8 mouse cellular contexts compared by ENCODE assay signal in genomic region chr16:18348601-18349175, GRCm38 (mm10). TPM values are rescaled to one million over a fixed set of nuclear protein-coding genes. Genes with fewer than 3 reads are reported as not detected.
DNase-seq lines count a peak whose midpoint lies in the region; ATAC-seq lines count a peak whose summit lies in the region.

No protein-coding gene starts in this region.

- peaks cover 24% of the 10 kb centered on the region for H3K27me3 ChIP-seq in kidney, embryonic 14.5 days (ENCODE audit: control insufficient read depth, insufficient read depth, low read length)
- H3K27me3 ChIP-seq in embryonic facial prominence, embryonic 15.5 days, result peaks cover 22% of the 10 kb centered on the region
- no peaks in the 10 kb centered on the region for H3K27me3 ChIP-seq in hindbrain, embryonic 15.5 days
- H3K27me3 ChIP-seq in liver, embryonic 16.5 days (ENCODE audit: control insufficient read depth, insufficient read depth, low read depth, low read length), result peaks cover 55% of the 10 kb centered on the region

- peak overlapping the region; percentile 83 for H3K4me2 ChIP-seq in kidney, embryonic 14.5 days (replicated peaks; ENCODE audit: low read depth, low read length)
- H3K4me2 ChIP-seq in embryonic facial prominence, embryonic 15.5 days (replicated peaks), result peak overlapping the region; percentile 96
- peak overlapping the region; percentile 77 for H3K4me2 ChIP-seq in hindbrain, embryonic 15.5 days
- peak overlapping the region; percentile 56 for H3K4me2 ChIP-seq in liver, embryonic 16.5 days (ENCODE audit: low read depth, low read length)

- no peak for DNase-seq in kidney, adult 9 months
- DNase-seq in MN1 (ENCODE audit: low spot score), result peak; percentile 88
- peak; percentile 43 for DNase-seq in right cerebral cortex, postnatal 4 days
- DNase-seq in spleen, postnatal 14 days (ENCODE audit: low spot score in 2 of 2), result no peak

- H3K27ac ChIP-seq in kidney, embryonic 14.5 days (ENCODE audit: low read depth, low read length), result no peak overlapping the region
- no peak overlapping the region for H3K27ac ChIP-seq in embryonic facial prominence, embryonic 15.5 days (replicated peaks)
- H3K27ac ChIP-seq in hindbrain, embryonic 15.5 days (replicated peaks), result peak overlapping the region; percentile 66
- H3K27ac ChIP-seq in liver, embryonic 16.5 days (ENCODE audit: low read length), result no peak overlapping the region

- H3K4me3 ChIP-seq in kidney, embryonic 14.5 days (ENCODE audit: low read length), result peak overlapping the region; percentile 66
- peak overlapping the region; percentile 63 for H3K4me3 ChIP-seq in embryonic facial prominence, embryonic 15.5 days (replicated peaks)
- H3K4me3 ChIP-seq in hindbrain, embryonic 15.5 days, result peak overlapping the region; percentile 85
- peak overlapping the region; percentile 62 for H3K4me3 ChIP-seq in liver, embryonic 16.5 days (ENCODE audit: low read depth, low read length)

- WGBS in kidney, embryonic 14.5 days, result 1% methylated on average over 28 of the region's 28 CpGs
- WGBS in embryonic facial prominence, embryonic 15.5 days, result under 1% methylated on average over 28 of the region's 28 CpGs
- WGBS in hindbrain, embryonic 15.5 days, result under 1% methylated on average over 28 of the region's 28 CpGs
- WGBS in liver, embryonic 16.5 days (ENCODE audit: insufficient replicate concordance), result 3% methylated on average over 28 of the region's 28 CpGs

- H3K9ac ChIP-seq in kidney, embryonic 14.5 days (ENCODE audit: low read depth, low read length), result peak overlapping the region; percentile 35
- peak overlapping the region; percentile 36 for H3K9ac ChIP-seq in embryonic facial prominence, embryonic 15.5 days
- peak overlapping the region; percentile 84 for H3K9ac ChIP-seq in hindbrain, embryonic 15.5 days
- H3K9ac ChIP-seq in liver, embryonic 16.5 days (ENCODE audit: low read depth, low read length), result no peak overlapping the region; the same call in 1 of the 2 replicates

- H3K36me3 ChIP-seq in kidney, embryonic 14.5 days (ENCODE audit: control insufficient read depth, insufficient read depth, low read length), result no peaks in the 10 kb centered on the region
- no peaks in the 10 kb centered on the region for H3K36me3 ChIP-seq in embryonic facial prominence, embryonic 15.5 days
- no peaks in the 10 kb centered on the region for H3K36me3 ChIP-seq in hindbrain, embryonic 15.5 days
- H3K36me3 ChIP-seq in liver, embryonic 16.5 days (ENCODE audit: control insufficient read depth, insufficient read depth), result no peaks in the 10 kb centered on the region

- no peaks in the 10 kb centered on the region for H3K9me3 ChIP-seq in kidney, embryonic 14.5 days (ENCODE audit: control insufficient read depth, low read length)
- H3K9me3 ChIP-seq in embryonic facial prominence, embryonic 15.5 days (replicated peaks), result no peaks in the 10 kb centered on the region
- H3K9me3 ChIP-seq in hindbrain, embryonic 15.5 days, result no peaks in the 10 kb centered on the region
- H3K9me3 ChIP-seq in liver, embryonic 16.5 days (replicated peaks; ENCODE audit: control insufficient read depth, low read length), result no peaks in the 10 kb centered on the region

- ATAC-seq in kidney, embryonic 14.5 days (ENCODE audit: low FRiP score, low TSS enrichment), result peak; percentile 13
- no peak for ATAC-seq in embryonic facial prominence, embryonic 15.5 days (ENCODE audit: insufficient number of reproducible peaks, low FRiP score, low TSS enrichment, low read depth)
- peak; percentile 1 for ATAC-seq in hindbrain, embryonic 15.5 days (ENCODE audit: low FRiP score, low read depth)
- ATAC-seq in liver, embryonic 16.5 days (ENCODE audit: low read depth), result no peak

- H3K4me1 ChIP-seq in kidney, embryonic 14.5 days (ENCODE audit: control insufficient read depth, insufficient read depth, low read length), result peaks cover 3% of the 10 kb centered on the region; the same call in 1 of the 2 replicates
- H3K4me1 ChIP-seq in embryonic facial prominence, embryonic 15.5 days, result peaks cover 17% of the 10 kb centered on the region
- H3K4me1 ChIP-seq in hindbrain, embryonic 15.5 days (replicated peaks), result peaks cover 47% of the 10 kb centered on the region
- peaks cover 37% of the 10 kb centered on the region for H3K4me1 ChIP-seq in liver, embryonic 16.5 days (ENCODE audit: control insufficient read depth, low read depth, low read length)

RNA-seq across cellular contexts. Expression of gene Arvcf, which starts 0.7 kb away (rescaled TPM):
- polyA plus RNA-seq in kidney, embryonic 14.5 days (2014; fragmentation: Nextera tagmentation; extraction: Ambion mirVana), result 16.3 and 27.0 TPM in 2 replicates
- 33.8 and 37.9 TPM in 2 replicates for polyA plus RNA-seq in embryonic facial prominence, embryonic 15.5 days (2015; fragmentation: Nextera tagmentation; extraction: Ambion mirVana)
- polyA plus RNA-seq in hindbrain, embryonic 15.5 days (2015; fragmentation: Nextera tagmentation; extraction: Ambion mirVana), result 78.7 and 81.3 TPM in 2 replicates
- 8.3 and 8.6 TPM in 2 replicates for polyA plus RNA-seq in liver, embryonic 16.5 days (2015; fragmentation: Nextera tagmentation; extraction: Ambion mirVana)

RNA-seq across cellular contexts. Expression of gene Tango2, which starts 0.8 kb away (rescaled TPM):
- polyA plus RNA-seq in kidney, embryonic 14.5 days (2014; fragmentation: Nextera tagmentation; extraction: Ambion mirVana), result 19.8 and 20.0 TPM in 2 replicates
- polyA plus RNA-seq in embryonic facial prominence, embryonic 15.5 days (2015; fragmentation: Nextera tagmentation; extraction: Ambion mirVana), result 29.3 and 29.8 TPM in 2 replicates
- 92.5 and 94.0 TPM in 2 replicates for polyA plus RNA-seq in hindbrain, embryonic 15.5 days (2015; fragmentation: Nextera tagmentation; extraction: Ambion mirVana)
- polyA plus RNA-seq in liver, embryonic 16.5 days (2015; fragmentation: Nextera tagmentation; extraction: Ambion mirVana), result 52.1 and 54.7 TPM in 2 replicates

RNA-seq across cellular contexts. Expression of gene Dgcr8, which starts 59.6 kb away (rescaled TPM):
- polyA plus RNA-seq in kidney, embryonic 14.5 days (2014; fragmentation: Nextera tagmentation; extraction: Ambion mirVana), result 29.9 and 41.4 TPM in 2 replicates
- polyA plus RNA-seq in embryonic facial prominence, embryonic 15.5 days (2015; fragmentation: Nextera tagmentation; extraction: Ambion mirVana), result 28.6 and 31.7 TPM in 2 replicates
- polyA plus RNA-seq in hindbrain, embryonic 15.5 days (2015; fragmentation: Nextera tagmentation; extraction: Ambion mirVana), result 29.5 and 30.9 TPM in 2 replicates
- polyA plus RNA-seq in liver, embryonic 16.5 days (2015; fragmentation: Nextera tagmentation; extraction: Ambion mirVana), result 10.5 and 11.3 TPM in 2 replicates

Comparison
In these comparisons a context has a peak if more than half of its experiments do, and no peak if none do; other contexts are left out.
1. ATAC-seq: peak in kidney, embryonic 14.5 days (single experiment) and hindbrain, embryonic 15.5 days (single experiment); none in embryonic facial prominence, embryonic 15.5 days (single experiment) and liver, embryonic 16.5 days (single experiment).
2. DNase-seq: peak in MN1 (single experiment) and right cerebral cortex, postnatal 4 days (single experiment); none in kidney, adult 9 months (single experiment) and spleen, postnatal 14 days (0 of 2).
3. Peak in every context shown above with its lines, with median percentiles within 50 percentile points of each other: H3K4me2 ChIP-seq and H3K4me3 ChIP-seq.